Mouse (Mus musculus) CH12.LX (cell line): ENCODE results near the gene Txndc11. TPM values are rescaled to one million over a fixed set of nuclear protein-coding genes. Genes with fewer than 3 reads are reported as not detected.
A peak's percentile ranks its signal among the peaks of the same experiment; 100 is the strongest.

Source experiments
- DNase-seq: peaks from one replicate; pipeline ENCODE4 v3.0.0-alpha.2; 2013; ENCODE audit errors: extremely low read depth
- H3K27ac ChIP-seq: 2 replicates; pipeline ENCODE4 v1.5.1; 2012; ENCODE audit warnings: low read depth, mild to moderate bottlenecking, control low read depth, moderate library complexity; ENCODE audit not compliant: insufficient read depth
- H3K27me3 ChIP-seq: replicated peaks from 2 replicates; pipeline ENCODE3; 2012; ENCODE audit warnings: inconsistent platforms
- H3K36me3 ChIP-seq, 2 experiments: replicated peaks in 1 of 2; 2 replicates each; pipeline versions ENCODE3 to v1.6.1; 2012; ENCODE audit warnings: inconsistent platforms in 1 of 2, low read length in 1 of 2, mild to moderate bottlenecking in 1 of 2, mixed read lengths in 1 of 2, moderate library complexity in 1 of 2; ENCODE audit not compliant: control insufficient read depth in 1 of 2, insufficient read depth in 1 of 2
- H3K4me1 ChIP-seq, 2 experiments: 2 replicates each; pipeline ENCODE4 v1.6.1; 2012; ENCODE audit warnings: inconsistent platforms in 1 of 2, moderate library complexity in 1 of 2; ENCODE audit not compliant: insufficient read depth in 2 of 2, control insufficient read depth in 1 of 2
- H3K4me2 ChIP-seq: 2 replicates; pipeline ENCODE4 v1.6.1; 2012; ENCODE audit warnings: low read depth, mild to moderate bottlenecking, control low read depth; ENCODE audit not compliant: poor library complexity, insufficient read depth, severe bottlenecking
- H3K4me3 ChIP-seq, 3 experiments: fragments of 150-350 bp in 1 of 3; sonication (generic) in 1 of 3; replicated peaks in 1 of 3; 2 replicates each; pipeline versions ENCODE3 to v1.5.1; 2011 to 2012; ENCODE audit warnings: low read depth in 2 of 3, low read length in 2 of 3, mild to moderate bottlenecking in 2 of 3, moderate library complexity in 2 of 3, control low read depth in 1 of 3, improper control_type of control experiment in 1 of 3, inconsistent platforms in 1 of 3, mixed read lengths in 1 of 3; ENCODE audit not compliant: poor library complexity in 1 of 3
- H3K79me2 ChIP-seq: replicated peaks from 2 replicates; pipeline ENCODE4 v1.6.1; 2012; ENCODE audit warnings: mild to moderate bottlenecking, moderate library complexity; ENCODE audit not compliant: control insufficient read depth, poor library complexity, insufficient read depth, severe bottlenecking; ENCODE audit errors: extremely low read depth
- H3K9ac ChIP-seq: 2 replicates; pipeline ENCODE4 v1.6.1; 2012; ENCODE audit warnings: low read depth, mild to moderate bottlenecking, control low read depth, moderate library complexity; ENCODE audit not compliant: insufficient read depth
- H3K9me3 ChIP-seq: replicated peaks from 2 replicates; pipeline ENCODE3; 2012; ENCODE audit warnings: low read length, inconsistent platforms, mixed read lengths
- BHLHE40 ChIP-seq: IDR thresholded peaks from 2 replicates; pipeline ENCODE4 v1.6.1; 2011; ENCODE audit warnings: mild to moderate bottlenecking, low read depth, low read length, improper control_type of control experiment
- CHD1 ChIP-seq: IDR thresholded peaks from 2 replicates; pipeline ENCODE4 v1.6.1; 2012; ENCODE audit warnings: low read depth, low read length, improper control_type of control experiment, inconsistent platforms
- CHD2 ChIP-seq: IDR thresholded peaks from 2 replicates; pipeline ENCODE4 v1.6.1; 2011; ENCODE audit warnings: low read length, improper control_type of control experiment
- CTCF ChIP-seq, 2 experiments: IDR thresholded peaks in 1 of 2; conservative IDR thresholded peaks in 1 of 2; 2 replicates each; pipeline ENCODE4 v1.5.1; 2011 to 2012; ENCODE audit warnings: low read depth in 2 of 2, low read length in 2 of 2, improper control_type of control experiment in 1 of 2, inconsistent platforms in 1 of 2, mild to moderate bottlenecking in 1 of 2, moderate library complexity in 1 of 2
- E2F4 ChIP-seq: IDR thresholded peaks from 2 replicates; pipeline ENCODE4 v1.6.1; 2011; ENCODE audit warnings: low read depth, low read length, improper control_type of control experiment; ENCODE audit not compliant: insufficient replicate concordance
- ELF1 ChIP-seq: IDR thresholded peaks from 2 replicates; pipeline ENCODE4 v1.6.1; 2014; ENCODE audit warnings: low read depth, mild to moderate bottlenecking, inconsistent platforms, low read length, improper control_type of control experiment
- EP300 ChIP-seq: IDR thresholded peaks from 2 replicates; pipeline ENCODE4 v1.6.1; 2011; ENCODE audit warnings: low read length, improper control_type of control experiment
- GABPA ChIP-seq: IDR thresholded peaks from 2 replicates; pipeline ENCODE4 v1.6.1; 2012; ENCODE audit warnings: low read depth, low read length, improper control_type of control experiment, inconsistent platforms; ENCODE audit not compliant: insufficient replicate concordance
- HCFC1 ChIP-seq: IDR thresholded peaks from 2 replicates; pipeline ENCODE4 v1.6.1; 2012; ENCODE audit warnings: low read depth, mild to moderate bottlenecking, inconsistent platforms, low read length, improper control_type of control experiment
- IRF4 ChIP-seq: IDR thresholded peaks from 2 replicates; pipeline ENCODE4 v1.6.1; 2014; ENCODE audit warnings: low read depth, mild to moderate bottlenecking, inconsistent platforms, low read length, improper control_type of control experiment
- JUN ChIP-seq: IDR thresholded peaks from 2 replicates; pipeline ENCODE4 v1.6.1; 2011; ENCODE audit warnings: low read depth, mild to moderate bottlenecking, low read length, improper control_type of control experiment, moderate library complexity; ENCODE audit not compliant: insufficient read depth
- JUND ChIP-seq: conservative IDR thresholded peaks from 2 replicates; pipeline ENCODE4 v1.6.1; 2011; ENCODE audit warnings: low read depth, low read length, improper control_type of control experiment
- MAX ChIP-seq: IDR thresholded peaks from 2 replicates; pipeline ENCODE4 v1.6.1; 2011; ENCODE audit warnings: low read length, improper control_type of control experiment
- MAZ ChIP-seq: IDR thresholded peaks from 2 replicates; pipeline ENCODE4 v1.6.1; 2012; ENCODE audit warnings: low read depth, mild to moderate bottlenecking, inconsistent platforms, low read length, improper control_type of control experiment, moderate library complexity
- MEF2A ChIP-seq: IDR thresholded peaks from 2 replicates; pipeline ENCODE4 v1.6.1; 2014; ENCODE audit warnings: low read depth, mild to moderate bottlenecking, inconsistent platforms, low read length, improper control_type of control experiment, borderline replicate concordance
- MXI1 ChIP-seq: IDR thresholded peaks from 2 replicates; pipeline ENCODE4 v1.6.1; 2011; ENCODE audit warnings: mild to moderate bottlenecking, low read depth, low read length, improper control_type of control experiment
- MYC ChIP-seq: IDR thresholded peaks from 2 replicates; pipeline ENCODE4 v1.6.1; 2011; ENCODE audit warnings: low read depth, mild to moderate bottlenecking, improper control_type of control experiment, low read length
- NELFE ChIP-seq: IDR thresholded peaks from 2 replicates; pipeline ENCODE4 v1.6.1; 2011; ENCODE audit warnings: low read depth, low read length, improper control_type of control experiment
- NRF1 ChIP-seq: IDR thresholded peaks from 2 replicates; pipeline ENCODE4 v1.6.1; 2014; ENCODE audit warnings: low read depth, mild to moderate bottlenecking, inconsistent platforms, low read length, improper control_type of control experiment, moderate library complexity
- PAX5 ChIP-seq: IDR thresholded peaks from 2 replicates; pipeline ENCODE4 v1.6.1; 2012; ENCODE audit warnings: low read length, inconsistent platforms, mixed read lengths
- POLR2A ChIP-seq: IDR thresholded peaks from 2 replicates; pipeline ENCODE4 v1.6.1; 2011; ENCODE audit warnings: low read depth, mild to moderate bottlenecking, improper control_type of control experiment, low read length
- RAD21 ChIP-seq: IDR thresholded peaks from 2 replicates; pipeline ENCODE4 v1.6.1; 2011; ENCODE audit warnings: low read depth, mild to moderate bottlenecking, low read length, improper control_type of control experiment, moderate library complexity
- RCOR1 ChIP-seq: conservative IDR thresholded peaks from 2 replicates; pipeline ENCODE4 v1.6.1; 2012; ENCODE audit warnings: low read depth, mild to moderate bottlenecking, inconsistent platforms, low read length, improper control_type of control experiment
- SIN3A ChIP-seq: IDR thresholded peaks from 2 replicates; pipeline ENCODE4 v1.6.1; 2012; ENCODE audit warnings: low read length, improper control_type of control experiment, inconsistent platforms
- TBP ChIP-seq: conservative IDR thresholded peaks from 2 replicates; pipeline ENCODE4 v1.6.1; 2011; ENCODE audit warnings: low read depth, low read length, improper control_type of control experiment
- TCF12 ChIP-seq: IDR thresholded peaks from 2 replicates; pipeline ENCODE4 v1.6.1; 2014; ENCODE audit warnings: low read depth, mild to moderate bottlenecking, inconsistent platforms, low read length, improper control_type of control experiment
- USF1 ChIP-seq: IDR thresholded peaks from 2 replicates; pipeline ENCODE4 v1.6.1; 2014; ENCODE audit warnings: low read depth, mild to moderate bottlenecking, inconsistent platforms, low read length, improper control_type of control experiment
- ZKSCAN1 ChIP-seq: IDR thresholded peaks from 2 replicates; pipeline ENCODE4 v1.6.1; 2012; ENCODE audit warnings: low read depth, inconsistent platforms, low read length, improper control_type of control experiment, borderline replicate concordance
- ZMIZ1 ChIP-seq: IDR thresholded peaks from 2 replicates; pipeline ENCODE4 v1.6.1; 2012; ENCODE audit warnings: low read depth, mild to moderate bottlenecking, inconsistent platforms, low read length, improper control_type of control experiment
- dilution Hi-C: fragments of 300-500 bp; cut with MboI; formaldehyde crosslinking; loops from 2 replicates; pipeline ENCODE4 v1.14.3; 2020; ENCODE audit warnings: low sequenced_read_pairs; ENCODE audit not compliant: extremely low pct_unique_long_range_greater_than_20kb, extremely low pct_ligation_motif_present
- in situ Hi-C: fragments of 300-500 bp; cut with MboI; formaldehyde crosslinking; loops from 3 replicates; pipeline ENCODE4 v1.14.3; 2019; ENCODE audit warnings: low sequenced_read_pairs, low pct_ligation_motif_present, low pct_unique_long_range_greater_than_20kb, mixed read lengths
- polyA plus RNA-seq: library from polyadenylated mRNA; unstranded; fragments of >175 nt; gene quantifications from 2 replicates; pipeline ENCODE4 v1.2.1, GENCODE M21; 2012; ENCODE audit warnings: low read depth; ENCODE audit not compliant: insufficient read length
- total RNA-seq, 2 experiments: library from RNA; depleted of rRNA; stranded (reverse); fragments of 300-350 nt in 1 of 2; fragments of >200 nt in 1 of 2; gene quantifications; 2 replicates each; pipeline ENCODE4 v1.2.3; 2012 to 2014

Gene Txndc11
- total and polyA plus RNA-seq, 3 experiments: 40.6 to 63.2 (median 51.3) TPM

DNA sequence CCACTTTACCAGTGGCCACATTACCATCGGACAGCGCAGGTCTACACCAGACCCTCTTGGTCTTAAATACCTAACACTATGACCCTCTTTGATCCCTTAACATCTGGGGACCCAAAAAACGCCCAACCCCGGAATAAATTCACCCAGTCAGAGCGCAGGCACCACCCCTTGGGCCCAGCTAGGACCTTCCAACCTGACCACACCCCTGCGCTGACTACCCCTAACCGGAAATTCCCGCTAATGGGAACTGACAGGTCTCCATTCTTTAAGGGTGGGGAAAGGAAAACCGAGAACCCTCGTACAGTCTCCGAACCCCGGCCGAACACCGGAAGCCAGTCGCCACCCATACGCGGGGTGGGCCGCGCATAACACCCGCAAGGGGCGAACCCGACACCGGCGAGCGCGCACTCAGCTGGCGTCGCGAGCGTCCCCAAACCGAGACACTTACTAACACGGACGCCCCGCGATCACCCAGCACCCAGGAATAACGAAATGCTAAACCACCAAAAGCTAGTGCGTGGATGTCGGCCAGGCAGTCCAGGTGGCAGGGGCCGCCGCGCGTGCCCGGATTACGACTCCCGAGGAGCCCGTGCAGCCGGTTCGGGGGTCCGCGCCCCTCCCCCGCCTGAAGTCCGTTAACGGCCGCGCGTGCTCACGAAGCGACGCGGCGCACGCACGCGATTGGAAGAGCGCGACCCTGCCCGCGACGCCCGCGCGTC is 41.2 kb upstream of the Txndc11 start:
- Histone ChIP-seq H3K4me2 (peak overlapping the region; percentile 65; the same call in 1 of the 2 replicates), H3K4me3 (peak overlapping the region; percentile 57 to 97 (median 89)), H3K79me2 (peaks cover 51% of the 10 kb centered on the region)
- TF ChIP-seq CHD2: peak; percentile 51
- TF ChIP-seq HCFC1: peak; percentile 61
- peak; percentile 74 for TF ChIP-seq ELF1
- TF ChIP-seq NRF1: peak; percentile 58; the same call in 1 of the 2 replicates
- TF ChIP-seq TCF12: 0 out of 2 replicates have a peak, but pooled peaks have one; percentile 7
- TF ChIP-seq SIN3A: peak; percentile 72; the same call in 1 of the 2 replicates
- no peak for TF ChIP-seq JUN
- TF ChIP-seq BHLHE40: no peak
- TF ChIP-seq MXI1: peak; percentile 59; the same call in 1 of the 2 replicates
- TF ChIP-seq MAZ: no peak
- peak; percentile 44; the same call in 1 of the 2 replicates for TF ChIP-seq IRF4
- no peak for TF ChIP-seq ZMIZ1
- TF ChIP-seq TBP: peak; percentile 58; the same call in 1 of the 2 replicates
- TF ChIP-seq, all 38 proteins: peak for 9
- no peaks in the 10 kb centered on the region for H3K27me3 ChIP-seq
- peak overlapping the region; percentile 83 for H3K27ac ChIP-seq
- peak overlapping the region; percentile 93 for H3K9ac ChIP-seq
- DNase-seq: peak; percentile 78
- peaks cover 6 to 55% of the 10 kb centered on the region in 2 experiments; a peak in 3 of 4 replicates for H3K4me1 ChIP-seq
- dilution Hi-C loops: no loop called here
- H3K9me3 ChIP-seq: peaks cover 9% of the 10 kb centered on the region
- in situ Hi-C loops: no loop called here
- H3K36me3 ChIP-seq: peaks cover 3 to 30% of the 10 kb centered on the region in 2 experiments

DNA sequence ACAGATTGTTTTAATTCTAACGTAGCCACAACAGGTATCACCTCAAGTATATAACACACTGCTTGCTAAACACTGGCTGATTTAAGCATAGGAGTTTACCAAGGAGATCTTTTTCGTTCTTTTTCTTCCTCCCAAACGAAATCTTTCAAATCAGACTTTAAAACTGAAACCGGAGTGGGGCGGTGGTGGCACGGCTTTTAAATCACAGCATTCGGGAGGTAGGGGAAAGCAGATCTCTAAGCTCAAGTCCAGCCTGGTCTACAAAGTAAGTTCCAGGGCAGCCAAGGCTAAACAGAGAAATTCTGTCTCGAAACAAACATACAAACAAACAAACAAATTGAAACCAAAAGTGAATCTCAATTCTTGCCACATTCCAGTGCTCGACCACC is 40.6 kb upstream of the Txndc11 start:
- DNase-seq: no peak
- Histone ChIP-seq H3K4me3 (peak overlapping the region; percentile 57 to 97 (median 89)), H3K36me3 (peaks cover 3 to 33% of the 10 kb centered on the region in 2 experiments), H3K4me2 (peak overlapping the region; percentile 65; the same call in 1 of the 2 replicates), H3K79me2 (peaks cover 57% of the 10 kb centered on the region), H3K27ac (peak overlapping the region; percentile 43), H3K27me3 (no peaks in the 10 kb centered on the region), H3K9ac (peak overlapping the region; percentile 93), H3K9me3 (peaks cover 8% of the 10 kb centered on the region), H3K4me1 (peaks cover 6 to 56% of the 10 kb centered on the region in 2 experiments; a peak in 3 of 4 replicates)
- in situ Hi-C loops: no loop called here
- dilution Hi-C loops: no loop called here
- TF ChIP-seq JUND: no peak
- peak; percentile 54; the same call in 1 of the 2 replicates for TF ChIP-seq MEF2A
- no peak for TF ChIP-seq PAX5
- TF ChIP-seq SIN3A: peak; percentile 33; the same call in 1 of the 2 replicates
- TF ChIP-seq MAX: 0 out of 2 replicates have a peak, but pooled peaks have one; percentile 1
- no peak for TF ChIP-seq ZKSCAN1
- TF ChIP-seq RAD21: no peak; the same call in 1 of the 2 replicates
- TF ChIP-seq IRF4: peak; percentile 75
- no peak for TF ChIP-seq GABPA
- TF ChIP-seq MAZ: 0 out of 2 replicates have a peak, but pooled peaks have one; percentile 1
- TF ChIP-seq TBP: no peak
- no peak for TF ChIP-seq POLR2A
- TF ChIP-seq TCF12: no peak
- peak in 1 of 2 experiments; percentile 38; a peak in 1 of 4 replicates for TF ChIP-seq CTCF (conservative IDR thresholded peaks at IDR 0.05 in 1 of 2, IDR thresholded peaks at IDR 0.05 in 1 of 2; ENCODE audit: low read depth in 2 of 2, low read length in 2 of 2)
- no peak for TF ChIP-seq CHD1
- no peak for TF ChIP-seq RCOR1
- TF ChIP-seq USF1: no peak
- TF ChIP-seq NELFE: no peak
- no peak for TF ChIP-seq E2F4
- TF ChIP-seq CHD2: no peak; the same call in 1 of the 2 replicates
- TF ChIP-seq EP300: 0 out of 2 replicates have a peak, but pooled peaks have one; percentile 16
- TF ChIP-seq HCFC1: no peak
- TF ChIP-seq MXI1: no peak
- no peak for TF ChIP-seq MYC
